Mouse (Mus musculus): ENCODE data around the gene Insig1.

GRCm38 (mm10) chr5:28066311-28066710, 4.9 kb upstream of the Insig1 start:
- TF ChIP-seq CTCF (conservative IDR thresholded peaks at IDR 0.05; ENCODE audit: low read length) (no peak), NANOG (IDR thresholded peaks at IDR 0.05; ENCODE audit: borderline replicate concordance, low read length) (no peak), POU5F1 (IDR thresholded peaks at IDR 0.05; ENCODE audit: borderline replicate concordance, low read length) (no peak)
